ENCODE assay signal across 11 mouse cellular contexts in the genomic region with DNA sequence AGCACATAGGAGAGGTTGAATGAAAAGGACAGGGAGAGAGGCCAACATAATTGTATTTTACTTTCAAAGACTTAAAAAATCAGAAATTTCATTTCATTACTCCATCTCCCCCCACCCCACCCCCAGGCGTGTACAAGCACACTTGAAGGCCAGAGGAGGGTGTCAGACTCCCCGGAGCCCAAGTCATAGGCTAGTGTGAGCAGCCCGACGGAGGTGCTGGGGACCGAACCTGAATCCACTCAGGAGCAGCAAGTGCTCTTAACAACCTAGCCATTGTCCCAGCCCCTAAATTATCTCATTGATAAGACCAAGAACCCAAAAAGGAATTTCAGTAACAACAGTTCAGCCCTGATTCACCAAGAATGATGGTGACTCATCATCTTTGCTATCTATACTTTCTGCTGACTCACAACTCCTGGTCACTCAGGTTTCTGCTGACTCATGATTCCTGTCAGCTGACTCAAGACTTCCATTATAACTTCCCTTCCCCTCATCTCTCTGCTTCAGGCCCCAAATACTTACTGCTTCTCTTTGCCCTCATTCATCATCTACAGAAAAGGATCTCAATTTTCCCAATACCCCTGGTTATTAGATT. TPM values are rescaled to one million over a fixed set of nuclear protein-coding genes. Genes with fewer than 3 reads are reported as not detected.
DNase-seq lines count a peak whose midpoint lies in the region; ATAC-seq and TF ChIP-seq lines count a peak whose summit lies in the region.
"Had no signal": no experiment of that assay in that cellular context is flagged by ENCODE, and none has a peak within 500 bp of the region (broad histone marks: within the 10 kb centered on the region; RNA-seq: fewer than 3 reads in every experiment).

No protein-coding gene starts in this region.

- H3K36me3 ChIP-seq in heart, embryonic 13.5 days = peaks cover 59% of the 10 kb centered on the region
- H3K36me3 ChIP-seq in MEL (ENCODE audit: control insufficient read depth in 1 of 2, insufficient read depth in 2 of 2, low read length in 2 of 2) = peaks cover 13 to 48% of the 10 kb centered on the region in 2 experiments
- peaks cover 59% of the 10 kb centered on the region for H3K36me3 ChIP-seq in hindbrain, embryonic 10.5 days

- H3K9ac ChIP-seq in heart, embryonic 13.5 days = no peak overlapping the region
- H3K9ac ChIP-seq in MEL (ENCODE audit: control insufficient read depth, low read depth, low read length, poor library complexity, severe bottlenecking) = no peak overlapping the region
- H3K9ac ChIP-seq: limb, embryonic 15.5 days had no signal

- peak; percentile 80 to 84 for TF ChIP-seq EP300 in MEL (IDR thresholded peaks at IDR 0.05; ENCODE audit: low read depth in 1 of 2, low read length in 2 of 2)

- H3K4me2 ChIP-seq in heart, embryonic 13.5 days = peak overlapping the region; percentile 6; the same call in 1 of the 2 replicates
- H3K4me2 ChIP-seq: limb, embryonic 15.5 days had no signal

- no peak for TF ChIP-seq RAD21 in MEL (IDR thresholded peaks at IDR 0.05; ENCODE audit: low read depth, low read length)

- peak overlapping the region; percentile 50 for H3K27ac ChIP-seq in heart, embryonic 13.5 days (replicated peaks)
- H3K27ac ChIP-seq in MEL (ENCODE audit: control insufficient read depth, low read depth, low read length) = peak overlapping the region; percentile 68
- H3K27ac ChIP-seq in hindbrain, embryonic 10.5 days = no peak overlapping the region
- H3K27ac ChIP-seq: limb, embryonic 15.5 days had no signal

- H3K9me3 ChIP-seq in heart, embryonic 13.5 days = no peaks in the 10 kb centered on the region
- no peaks in the 10 kb centered on the region for H3K9me3 ChIP-seq in MEL (replicated peaks; ENCODE audit: insufficient read depth, low read length)
- no peaks in the 10 kb centered on the region for H3K9me3 ChIP-seq in hindbrain, embryonic 10.5 days
- H3K9me3 ChIP-seq: limb, embryonic 15.5 days had no signal

- H3K79me2 ChIP-seq in MEL (ENCODE audit: control insufficient read depth, insufficient read depth, low read length, poor library complexity) = peaks cover 6% of the 10 kb centered on the region; the same call in 1 of the 2 replicates

- no peaks in the 10 kb centered on the region for H3K27me3 ChIP-seq in heart, embryonic 13.5 days (replicated peaks)
- H3K27me3 ChIP-seq in MEL (ENCODE audit: control insufficient read depth in 1 of 2, insufficient read depth in 2 of 2, low read length in 2 of 2) = no peaks in the 10 kb centered on the region
- no peaks in the 10 kb centered on the region for H3K27me3 ChIP-seq in hindbrain, embryonic 10.5 days (ENCODE audit: insufficient read depth, poor library complexity, severe bottlenecking)
- H3K27me3 ChIP-seq: limb, embryonic 15.5 days had no signal

- DNase-seq in heart, postnatal 10 days = no peak
- DNase-seq in MEL (ENCODE audit: low read depth, low spot score) = peak; percentile 95
- peak; percentile 39 for DNase-seq in embryo, embryonic 9.5 days (ENCODE audit: extremely low spot score)
- DNase-seq in mesoderm, embryonic 11.5 days (ENCODE audit: low read depth, low spot score) = peak; percentile 41
- no peak for DNase-seq in hindbrain, embryonic 10.5 days (ENCODE audit: low spot score)
- no peak for DNase-seq in T-cell, adult 2 months (ENCODE audit: low spot score)
- DNase-seq: kidney, postnatal 36 days had no signal

- ATAC-seq in heart, embryonic 13.5 days (ENCODE audit: extremely low read depth, insufficient number of reproducible peaks, low FRiP score, low TSS enrichment) = peak; percentile 52
- ATAC-seq in activated CD4-positive, CD25-positive, alpha-beta regulatory T cell, adult 4 months = no peak

- intact Hi-C loops in heart, postnatal 10 days (cut with DNase I) = loop anchor here (5.0 to 10.0 kb wide), 5 partner anchors 480 to 1457 kb away; a partner anchor contains a TSS

- TF ChIP-seq CTCF in MEL (IDR thresholded peaks at IDR 0.05 in 2 of 3, conservative IDR thresholded peaks at IDR 0.05 in 1 of 3; ENCODE audit: control insufficient read depth in 1 of 3, insufficient read depth in 1 of 3, low read depth in 2 of 3, low read length in 3 of 3, poor library complexity in 1 of 3, severe bottlenecking in 1 of 3) = no peak

- no peak overlapping the region for H3K4me3 ChIP-seq in heart, embryonic 13.5 days
- H3K4me3 ChIP-seq in MEL (ENCODE audit: control insufficient read depth in 1 of 2, insufficient read depth in 1 of 2, low read depth in 2 of 2, low read length in 2 of 2) = no peak overlapping the region
- no peak overlapping the region for H3K4me3 ChIP-seq in hindbrain, embryonic 10.5 days
- H3K4me3 ChIP-seq: erythroblast, embryonic 14.5 days; limb, embryonic 15.5 days had no signal

- H3K4me1 ChIP-seq in heart, embryonic 13.5 days = peaks cover 37% of the 10 kb centered on the region
- H3K4me1 ChIP-seq in MEL (ENCODE audit: control insufficient read depth in 1 of 2, insufficient read depth in 2 of 2, low read length in 2 of 2) = peaks cover 0 to 34% of the 10 kb centered on the region in 2 experiments; a peak in 2 of 4 replicates
- peaks cover 2% of the 10 kb centered on the region; the same call in 1 of the 2 replicates for H3K4me1 ChIP-seq in hindbrain, embryonic 10.5 days (replicated peaks)

- TF ChIP-seq POLR2A in MEL (IDR thresholded peaks at IDR 0.05; ENCODE audit: control insufficient read depth in 1 of 2, insufficient read depth in 1 of 2, low read depth in 1 of 2, low read length in 2 of 2, poor library complexity in 1 of 2) = peak in 1 of 2 experiments; percentile 64; a peak in 2 of 4 replicates

- WGBS in heart, embryonic 13.5 days = 59% methylated on average over 5 of the region's 5 CpGs
- 79% methylated on average over 5 of the region's 5 CpGs for WGBS in hindbrain, embryonic 10.5 days

TF ChIP-seq in MEL, 35 proteins besides CTCF, POLR2A, EP300 and RAD21:
- TF ChIP-seq HCFC1 (IDR thresholded peaks at IDR 0.05; ENCODE audit: low read depth, low read length) = peak; percentile 40; the same call in 1 of the 2 replicates
- TF ChIP-seq BHLHE40 (IDR thresholded peaks at IDR 0.05; ENCODE audit: borderline replicate concordance, low read depth, low read length) = peak; percentile 36; the same call in 1 of the 2 replicates
- TF ChIP-seq JUND (IDR thresholded peaks at IDR 0.05; ENCODE audit: low read depth, low read length) = peak; percentile 94
- peak; percentile 69 for TF ChIP-seq RCOR1 (IDR thresholded peaks at IDR 0.05; ENCODE audit: low read depth, low read length)
- TF ChIP-seq MEF2A (IDR thresholded peaks at IDR 0.05; ENCODE audit: extremely low read depth, insufficient replicate concordance, low read depth, low read length, poor library complexity, severe bottlenecking) = no peak
- no peak for TF ChIP-seq MYC (IDR thresholded peaks at IDR 0.05; ENCODE audit: low read depth, low read length)
- 0 out of 4 replicates have a peak, but pooled peaks of 1 of the 2 experiments have one; percentile 36 for TF ChIP-seq USF2 (IDR thresholded peaks at IDR 0.05; ENCODE audit: borderline replicate concordance in 1 of 2, insufficient read depth in 1 of 2, low read depth in 1 of 2, low read length in 2 of 2)
- no peak for TF ChIP-seq ZKSCAN1 (IDR thresholded peaks at IDR 0.05; ENCODE audit: low read depth, low read length)
- TF ChIP-seq GABPA (IDR thresholded peaks at IDR 0.05; ENCODE audit: low read depth, low read length) = peak; percentile 97
- peak; percentile 99 for TF ChIP-seq ETS1 (IDR thresholded peaks at IDR 0.05; ENCODE audit: low read depth, low read length)
- no peak for TF ChIP-seq NRF1 (IDR thresholded peaks at IDR 0.05; ENCODE audit: insufficient read depth, low read depth, low read length, poor library complexity, severe bottlenecking)
- peak; percentile 63 for TF ChIP-seq POLR2AphosphoS2 (IDR thresholded peaks at IDR 0.05; ENCODE audit: low read length)
- peak; percentile 84 for TF ChIP-seq SIN3A (IDR thresholded peaks at IDR 0.05; ENCODE audit: low read length)
- TF ChIP-seq MAFK (IDR thresholded peaks at IDR 0.05; ENCODE audit: borderline replicate concordance, low read depth, low read length) = peak; percentile 99
- peak; percentile 86 for TF ChIP-seq USF1 (IDR thresholded peaks at IDR 0.05; ENCODE audit: low read depth, low read length)
- TF ChIP-seq ELF1 (IDR thresholded peaks at IDR 0.05; ENCODE audit: low read depth, low read length) = no peak
- TF ChIP-seq MAZ (IDR thresholded peaks at IDR 0.05; ENCODE audit: low read depth, low read length) = no peak
- no peak for TF ChIP-seq ZC3H11A (IDR thresholded peaks at IDR 0.05; ENCODE audit: low read depth, low read length)

RNA-seq across cellular contexts. Expression of a gene that starts 11.4 kb away (rescaled TPM):
- polyA plus RNA-seq in heart, embryonic 13.5 days (2015; fragmentation: Nextera tagmentation; extraction: Ambion mirVana) = 480 and 508 TPM in 2 replicates
- 100 to 1,000 TPM; 675 to 681 TPM for total RNA-seq in heart, postnatal 10 days (2021)
- total RNA-seq in MEL (2012; rRNA removed) = 2,275 and 2,420 TPM in 2 replicates
- polyA plus RNA-seq in MEL (2012; ENCODE audit: insufficient read depth in 1 of 2, insufficient read length in 2 of 2, low read depth in 1 of 2, low replicate concordance in 2 of 2, missing spikeins in 1 of 2) = 100 to 1,000 TPM in 1 of 2 experiments, not detected in 1; 589 TPM
- polyA plus RNA-seq in hindbrain, embryonic 10.5 days (2016; fragmentation: Nextera tagmentation; extraction: Ambion mirVana) = 573 and 635 TPM in 2 replicates
- polyA plus RNA-seq in activated CD4-positive, CD25-positive, alpha-beta regulatory T cell, adult 4 months (2017; shearing (Covaris generic)) = 1,000 to 10,000 TPM; 1,580 to 2,609 TPM

RNA-seq across cellular contexts. Expression of a gene that starts 24.9 kb away (rescaled TPM):
- 319 and 368 TPM in 2 replicates for polyA plus RNA-seq in heart, embryonic 13.5 days (2015; fragmentation: Nextera tagmentation; extraction: Ambion mirVana)
- total RNA-seq in heart, postnatal 10 days (2021) = 10 to 100 TPM; 49.7 to 56.8 TPM
- 199 and 201 TPM in 2 replicates for total RNA-seq in MEL (2012; rRNA removed)
- polyA plus RNA-seq in MEL (2012; ENCODE audit: insufficient read depth in 1 of 2, insufficient read length in 2 of 2, low read depth in 1 of 2, low replicate concordance in 2 of 2, missing spikeins in 1 of 2) = 100 to 1,000 TPM in 1 of 2 experiments, 10 to 100 TPM in 1; 89.7 to 188 TPM
- polyA plus RNA-seq in hindbrain, embryonic 10.5 days (2016; fragmentation: Nextera tagmentation; extraction: Ambion mirVana) = 364 and 477 TPM in 2 replicates
- 100 to 1,000 TPM; 451 to 533 TPM for polyA plus RNA-seq in activated CD4-positive, CD25-positive, alpha-beta regulatory T cell, adult 4 months (2017; shearing (Covaris generic))

Comparison
In these comparisons a context has a peak if more than half of its experiments do, and no peak if none do; other contexts are left out.
1. DNase-seq: peak in MEL (single experiment), embryo, embryonic 9.5 days (single experiment) and mesoderm, embryonic 11.5 days (single experiment); none in heart, postnatal 10 days (0 of 2), hindbrain, embryonic 10.5 days (single experiment) and T-cell, adult 2 months (single experiment).